Mouse (Mus musculus) E14TG2a.4 (cell line): ENCODE data around the gene Opn4.

Experiments
- CTCF ChIP-seq: conservative IDR thresholded peaks from 2 replicates; pipeline ENCODE4 v1.5.1; 2014; ENCODE audit warnings: low read length
- NANOG ChIP-seq: IDR thresholded peaks from 2 replicates; pipeline ENCODE4 v1.6.1; 2014; ENCODE audit warnings: borderline replicate concordance, low read length, mixed read lengths

GRCm38 (mm10) chr14:34647870-34648475 is 48.0 kb upstream of the Opn4 start:
- no peak for TF ChIP-seq CTCF
- no peak for TF ChIP-seq NANOG
